Mouse (Mus musculus): Measurements from ENCODE around the gene Txk. TPM values are rescaled to one million over a fixed set of nuclear protein-coding genes. Genes with fewer than 3 reads are reported as not detected.

Txk gene
- polyA plus RNA-seq, 1 experiment from 2014 or later = 0.16 TPM

- WGBS = 88% methylated on average over 7 of the region's 7 CpGs
- Histone ChIP-seq H3K27ac (replicated peaks in 1 of 2; ENCODE audit: control insufficient read depth in 1 of 2, insufficient read depth in 1 of 2, low read depth in 2 of 2, low read length in 2 of 2) (no peak overlapping the region), H3K4me1 (ENCODE audit: control insufficient read depth in 2 of 2, insufficient read depth in 2 of 2, low read length in 2 of 2) (no peaks in the 10 kb centered on the region), H3K9ac (ENCODE audit: low read length) (no peak overlapping the region), H3K4me2 (ENCODE audit: low read length) (no peak overlapping the region), H3K27me3 (ENCODE audit: control insufficient read depth, insufficient read depth, low read length) (no peaks in the 10 kb centered on the region), H3K4me3 (ENCODE audit: control insufficient read depth in 1 of 2, insufficient read depth in 1 of 2, low read depth in 1 of 2, low read length in 2 of 2) (no peak overlapping the region), H3K9me3 (ENCODE audit: control insufficient read depth, low read length) (0 out of 2 replicates have a peak, but pooled peaks cover 3% of the 10 kb centered on the region), H3K36me3 (ENCODE audit: control insufficient read depth, insufficient read depth, low read length) (no peaks in the 10 kb centered on the region)
- no peak for ATAC-seq (ENCODE audit: insufficient number of reproducible peaks, insufficient read depth, low FRiP score, low read depth)
Measured at GRCm38 (mm10) chr5:72689556-72689955, 63.0 kb downstream of the Txk start.

DNA sequence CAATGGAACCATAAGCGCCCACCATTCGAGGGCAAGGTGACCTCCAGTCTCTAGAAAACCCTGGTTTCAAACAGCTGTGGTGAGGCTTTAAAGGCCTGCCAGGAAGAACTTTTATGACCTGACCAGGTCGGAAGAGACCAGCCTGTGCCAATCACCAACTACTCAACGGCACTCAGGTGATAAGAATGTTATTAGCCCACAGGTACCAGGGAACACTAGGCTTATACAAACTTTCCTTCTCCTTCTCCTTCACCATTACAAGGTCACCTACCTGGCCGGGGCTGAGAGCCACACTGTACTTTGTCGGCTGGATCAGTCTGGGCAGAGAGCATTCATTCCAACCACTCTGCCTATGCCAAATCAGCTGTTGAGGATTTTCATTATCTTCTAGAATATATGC, 71.1 kb downstream of the Txk start:
- no peaks in the 10 kb centered on the region for H3K27me3 ChIP-seq (ENCODE audit: control insufficient read depth, insufficient read depth, low read length)
- no peaks in the 10 kb centered on the region for H3K36me3 ChIP-seq (ENCODE audit: control insufficient read depth, insufficient read depth, low read length)
- H3K4me2 ChIP-seq (ENCODE audit: low read length) = no peak overlapping the region
- H3K27ac ChIP-seq (replicated peaks in 1 of 2; ENCODE audit: control insufficient read depth in 1 of 2, insufficient read depth in 1 of 2, low read depth in 2 of 2, low read length in 2 of 2) = no peak overlapping the region
- no peak for ATAC-seq (ENCODE audit: insufficient number of reproducible peaks, insufficient read depth, low FRiP score, low read depth)
- no peak overlapping the region for H3K9ac ChIP-seq (ENCODE audit: low read length)
- peaks cover 6% of the 10 kb centered on the region; the same call in 1 of the 2 replicates for H3K9me3 ChIP-seq (ENCODE audit: control insufficient read depth, low read length)
- no peaks in the 10 kb centered on the region for H3K4me1 ChIP-seq (ENCODE audit: control insufficient read depth in 2 of 2, insufficient read depth in 2 of 2, low read length in 2 of 2)
- 63% methylated on average over 6 of the region's 6 CpGs for WGBS
- no peak overlapping the region for H3K4me3 ChIP-seq (ENCODE audit: control insufficient read depth in 1 of 2, insufficient read depth in 1 of 2, low read depth in 1 of 2, low read length in 2 of 2)

GRCm38 (mm10) chr5:72674994-72675542, 77.5 kb downstream of the Txk start:
- no peaks in the 10 kb centered on the region for H3K27me3 ChIP-seq (ENCODE audit: control insufficient read depth, insufficient read depth, low read length)
- ATAC-seq (ENCODE audit: insufficient number of reproducible peaks, insufficient read depth, low FRiP score, low read depth) = no peak
- no peaks in the 10 kb centered on the region for H3K36me3 ChIP-seq (ENCODE audit: control insufficient read depth, insufficient read depth, low read length)
- H3K4me1 ChIP-seq (ENCODE audit: control insufficient read depth in 2 of 2, insufficient read depth in 2 of 2, low read length in 2 of 2) = no peaks in the 10 kb centered on the region
- H3K9ac ChIP-seq (ENCODE audit: low read length) = no peak overlapping the region
- no peak overlapping the region for H3K27ac ChIP-seq (replicated peaks in 1 of 2; ENCODE audit: control insufficient read depth in 1 of 2, insufficient read depth in 1 of 2, low read depth in 2 of 2, low read length in 2 of 2)
- H3K4me3 ChIP-seq (ENCODE audit: control insufficient read depth in 1 of 2, insufficient read depth in 1 of 2, low read depth in 1 of 2, low read length in 2 of 2) = no peak overlapping the region
- WGBS = 77% methylated on average over 9 of the region's 9 CpGs
- H3K9me3 ChIP-seq (ENCODE audit: control insufficient read depth, low read length) = no peaks in the 10 kb centered on the region
- no peak overlapping the region for H3K4me2 ChIP-seq (ENCODE audit: low read length)

GRCm38 (mm10) chr5:72671017-72671699, 81.4 kb downstream of the Txk start:
- H3K4me3 ChIP-seq (ENCODE audit: control insufficient read depth in 1 of 2, insufficient read depth in 1 of 2, low read depth in 1 of 2, low read length in 2 of 2) = no peak overlapping the region
- no peaks in the 10 kb centered on the region for H3K27me3 ChIP-seq (ENCODE audit: control insufficient read depth, insufficient read depth, low read length)
- H3K9me3 ChIP-seq (ENCODE audit: control insufficient read depth, low read length) = no peaks in the 10 kb centered on the region
- H3K4me1 ChIP-seq (ENCODE audit: control insufficient read depth in 2 of 2, insufficient read depth in 2 of 2, low read length in 2 of 2) = no peaks in the 10 kb centered on the region
- H3K4me2 ChIP-seq (ENCODE audit: low read length) = no peak overlapping the region
- 64% methylated on average over 8 of the region's 8 CpGs for WGBS
- H3K9ac ChIP-seq (ENCODE audit: low read length) = no peak overlapping the region
- no peak for ATAC-seq (ENCODE audit: insufficient number of reproducible peaks, insufficient read depth, low FRiP score, low read depth)
- H3K27ac ChIP-seq (replicated peaks in 1 of 2; ENCODE audit: control insufficient read depth in 1 of 2, insufficient read depth in 1 of 2, low read depth in 2 of 2, low read length in 2 of 2) = no peak overlapping the region
- H3K36me3 ChIP-seq (ENCODE audit: control insufficient read depth, insufficient read depth, low read length) = no peaks in the 10 kb centered on the region

GRCm38 (mm10) chr5:72668351-72668750, 84.2 kb downstream of the Txk start:
- Histone ChIP-seq H3K27me3 (ENCODE audit: control insufficient read depth, insufficient read depth, low read length) (no peaks in the 10 kb centered on the region), H3K9me3 (ENCODE audit: control insufficient read depth, low read length) (no peaks in the 10 kb centered on the region), H3K4me3 (ENCODE audit: control insufficient read depth in 1 of 2, insufficient read depth in 1 of 2, low read depth in 1 of 2, low read length in 2 of 2) (no peak overlapping the region), H3K4me2 (ENCODE audit: low read length) (no peak overlapping the region), H3K4me1 (ENCODE audit: control insufficient read depth in 2 of 2, insufficient read depth in 2 of 2, low read length in 2 of 2) (no peaks in the 10 kb centered on the region), H3K27ac (replicated peaks in 1 of 2; ENCODE audit: control insufficient read depth in 1 of 2, insufficient read depth in 1 of 2, low read depth in 2 of 2, low read length in 2 of 2) (no peak overlapping the region), H3K36me3 (ENCODE audit: control insufficient read depth, insufficient read depth, low read length) (no peaks in the 10 kb centered on the region), H3K9ac (ENCODE audit: low read length) (no peak overlapping the region)
- ATAC-seq (ENCODE audit: insufficient number of reproducible peaks, insufficient read depth, low FRiP score, low read depth) = no peak
- 80% methylated on average over 9 of the region's 9 CpGs for WGBS

- Histone ChIP-seq H3K9ac (ENCODE audit: low read length) (no peak overlapping the region), H3K27ac (replicated peaks in 1 of 2; ENCODE audit: control insufficient read depth in 1 of 2, insufficient read depth in 1 of 2, low read depth in 2 of 2, low read length in 2 of 2) (no peak overlapping the region), H3K27me3 (ENCODE audit: control insufficient read depth, insufficient read depth, low read length) (no peaks in the 10 kb centered on the region), H3K4me2 (ENCODE audit: low read length) (no peak overlapping the region), H3K4me1 (ENCODE audit: control insufficient read depth in 2 of 2, insufficient read depth in 2 of 2, low read length in 2 of 2) (0 out of 4 replicates have a peak, but pooled peaks cover 0 to under 1% of the 10 kb centered on the region in 2 experiments), H3K9me3 (ENCODE audit: control insufficient read depth, low read length) (no peaks in the 10 kb centered on the region), H3K4me3 (ENCODE audit: control insufficient read depth in 1 of 2, insufficient read depth in 1 of 2, low read depth in 1 of 2, low read length in 2 of 2) (no peak overlapping the region), H3K36me3 (ENCODE audit: control insufficient read depth, insufficient read depth, low read length) (no peaks in the 10 kb centered on the region)
- ATAC-seq (ENCODE audit: insufficient number of reproducible peaks, insufficient read depth, low FRiP score, low read depth) = no peak
- 78% methylated on average over 7 of the region's 7 CpGs for WGBS
Measured at GRCm38 (mm10) chr5:72666428-72666827, 86.1 kb downstream of the Txk start.

DNA sequence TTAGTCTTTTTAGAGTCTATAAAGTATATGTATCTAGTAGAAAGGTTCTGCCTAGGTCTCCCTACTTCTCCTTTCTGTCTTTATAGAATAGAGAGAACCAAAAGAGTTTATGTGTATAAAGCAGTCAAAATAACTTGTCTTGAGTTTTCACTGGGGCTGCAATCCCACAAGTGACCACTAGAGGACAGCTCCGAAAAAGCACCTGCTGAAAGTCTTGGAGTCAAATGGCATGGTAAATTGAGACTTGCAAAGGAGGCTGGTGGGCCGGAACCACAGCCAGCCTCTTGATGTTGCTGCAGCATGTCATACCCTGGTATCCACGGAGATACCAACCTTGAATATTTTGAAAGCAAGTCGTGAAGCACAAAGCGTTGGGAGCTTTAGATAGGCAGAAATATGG, 87.3 kb downstream of the Txk start:
- Histone ChIP-seq H3K4me2 (ENCODE audit: low read length) (no peak overlapping the region), H3K4me3 (ENCODE audit: control insufficient read depth in 1 of 2, insufficient read depth in 1 of 2, low read depth in 1 of 2, low read length in 2 of 2) (no peak overlapping the region), H3K9me3 (ENCODE audit: control insufficient read depth, low read length) (no peaks in the 10 kb centered on the region), H3K9ac (ENCODE audit: low read length) (no peak overlapping the region), H3K27ac (replicated peaks in 1 of 2; ENCODE audit: control insufficient read depth in 1 of 2, insufficient read depth in 1 of 2, low read depth in 2 of 2, low read length in 2 of 2) (no peak overlapping the region), H3K27me3 (ENCODE audit: control insufficient read depth, insufficient read depth, low read length) (no peaks in the 10 kb centered on the region), H3K36me3 (ENCODE audit: control insufficient read depth, insufficient read depth, low read length) (no peaks in the 10 kb centered on the region), H3K4me1 (ENCODE audit: control insufficient read depth in 2 of 2, insufficient read depth in 2 of 2, low read length in 2 of 2) (0 out of 4 replicates have a peak, but pooled peaks cover 0 to 4% of the 10 kb centered on the region in 2 experiments)
- ATAC-seq (ENCODE audit: insufficient number of reproducible peaks, insufficient read depth, low FRiP score, low read depth) = no peak
- WGBS = 29% methylated on average over 5 of the region's 5 CpGs
